Mouse (Mus musculus): ENCODE measurements around the gene Gm45837. TPM values are rescaled to one million over a fixed set of nuclear protein-coding genes. Genes with fewer than 3 reads are reported as not detected.

Gene Gm45837
- polyA plus RNA-seq, 1 experiment from 2014 or later = not detected

- Histone ChIP-seq H3K27ac (no peak overlapping the region), H3K27me3 (ENCODE audit: low read depth, poor library complexity, severe bottlenecking) (no peaks in the 10 kb centered on the region), H3K9me3 (replicated peaks) (no peaks in the 10 kb centered on the region), H3K36me3 (no peaks in the 10 kb centered on the region), H3K4me3 (no peak overlapping the region), H3K4me1 (peaks cover 12% of the 10 kb centered on the region; the same call in 1 of the 2 replicates)
- 77% methylated on average over 5 of the region's 5 CpGs for WGBS
- DNase-seq (ENCODE audit: low spot score) = no peak
These were observed 67.4 kb downstream of the Gm45837 start for GRCm38 (mm10) chr7:101478099-101478498.

GRCm38 (mm10) chr7:101479841-101480240 lies 69.2 kb downstream of the Gm45837 start:
- no peaks in the 10 kb centered on the region for H3K27me3 ChIP-seq (ENCODE audit: low read depth, poor library complexity, severe bottlenecking)
- 77% methylated on average over 4 of the region's 4 CpGs for WGBS

GRCm38 (mm10) chr7:101480671-101481070 lies 70.0 kb downstream of the Gm45837 start:
- no peak for DNase-seq (ENCODE audit: low spot score)
- peaks cover 20% of the 10 kb centered on the region; the same call in 1 of the 2 replicates for H3K4me1 ChIP-seq
- H3K9me3 ChIP-seq (replicated peaks) = no peaks in the 10 kb centered on the region
- no peak overlapping the region for H3K4me3 ChIP-seq
- no peaks in the 10 kb centered on the region for H3K36me3 ChIP-seq
- WGBS = 69% methylated on average over 6 of the region's 6 CpGs
- H3K27me3 ChIP-seq (ENCODE audit: low read depth, poor library complexity, severe bottlenecking) = no peaks in the 10 kb centered on the region
- no peak overlapping the region for H3K27ac ChIP-seq

More at GRCm38 (mm10) chr7:101479841-101480240, 69.2 kb downstream of the Gm45837 start:
- no peak overlapping the region for H3K27ac ChIP-seq
- no peaks in the 10 kb centered on the region for H3K9me3 ChIP-seq (replicated peaks)
- peaks cover 20% of the 10 kb centered on the region; the same call in 1 of the 2 replicates for H3K4me1 ChIP-seq
- H3K4me3 ChIP-seq = no peak overlapping the region
- no peak for DNase-seq (ENCODE audit: low spot score)
- no peaks in the 10 kb centered on the region for H3K36me3 ChIP-seq

GRCm38 (mm10) chr7:101481872-101482498 lies 71.3 kb downstream of the Gm45837 start:
- DNase-seq (ENCODE audit: low spot score) = no peak
- 56% methylated on average over 8 of the region's 8 CpGs for WGBS
- H3K27ac ChIP-seq = no peak overlapping the region
- peaks cover 20% of the 10 kb centered on the region; the same call in 1 of the 2 replicates for H3K4me1 ChIP-seq
- no peak overlapping the region for H3K4me3 ChIP-seq
- H3K27me3 ChIP-seq (ENCODE audit: low read depth, poor library complexity, severe bottlenecking) = no peaks in the 10 kb centered on the region
- H3K36me3 ChIP-seq = no peaks in the 10 kb centered on the region
- no peaks in the 10 kb centered on the region for H3K9me3 ChIP-seq (replicated peaks)

- peaks cover 20% of the 10 kb centered on the region; the same call in 1 of the 2 replicates for H3K4me1 ChIP-seq
- no peaks in the 10 kb centered on the region for H3K27me3 ChIP-seq (ENCODE audit: low read depth, poor library complexity, severe bottlenecking)
- no peak overlapping the region for H3K27ac ChIP-seq
- H3K36me3 ChIP-seq = no peaks in the 10 kb centered on the region
- no peak overlapping the region for H3K4me3 ChIP-seq
- DNase-seq (ENCODE audit: low spot score) = no peak
- no peaks in the 10 kb centered on the region for H3K9me3 ChIP-seq (replicated peaks)
- WGBS = 78% methylated on average over 9 of the region's 9 CpGs
These were observed 71.9 kb downstream of the Gm45837 start for GRCm38 (mm10) chr7:101482499-101483081.

- Histone ChIP-seq H3K4me3 (no peak overlapping the region), H3K9me3 (replicated peaks) (no peaks in the 10 kb centered on the region), H3K27me3 (ENCODE audit: low read depth, poor library complexity, severe bottlenecking) (no peaks in the 10 kb centered on the region), H3K4me1 (peaks cover 19% of the 10 kb centered on the region; the same call in 1 of the 2 replicates), H3K27ac (no peak overlapping the region), H3K36me3 (no peaks in the 10 kb centered on the region)
- 76% methylated on average over 9 of the region's 9 CpGs for WGBS
- no peak for DNase-seq (ENCODE audit: low spot score)
These were observed 72.9 kb downstream of the Gm45837 start for GRCm38 (mm10) chr7:101483498-101484115.

- Histone ChIP-seq H3K4me3 (no peak overlapping the region), H3K9me3 (replicated peaks) (no peaks in the 10 kb centered on the region), H3K36me3 (no peaks in the 10 kb centered on the region), H3K4me1 (peaks cover 16% of the 10 kb centered on the region; the same call in 1 of the 2 replicates), H3K27ac (no peak overlapping the region), H3K27me3 (ENCODE audit: low read depth, poor library complexity, severe bottlenecking) (no peaks in the 10 kb centered on the region)
- WGBS = 82% methylated on average over 5 of the region's 5 CpGs
- DNase-seq (ENCODE audit: low spot score) = no peak
These were observed 76.4 kb downstream of the Gm45837 start for GRCm38 (mm10) chr7:101487102-101487501.

GRCm38 (mm10) chr7:101490952-101491351 lies 80.3 kb downstream of the Gm45837 start:
- H3K4me3 ChIP-seq = no peak overlapping the region
- H3K9me3 ChIP-seq (replicated peaks) = no peaks in the 10 kb centered on the region
- no peaks in the 10 kb centered on the region for H3K36me3 ChIP-seq
- no peaks in the 10 kb centered on the region for H3K4me1 ChIP-seq
- 69% methylated on average over 4 of the region's 4 CpGs for WGBS
- H3K27me3 ChIP-seq (ENCODE audit: low read depth, poor library complexity, severe bottlenecking) = no peaks in the 10 kb centered on the region
- no peak for DNase-seq (ENCODE audit: low spot score)
- H3K27ac ChIP-seq = no peak overlapping the region

- Histone ChIP-seq H3K27ac (no peak overlapping the region), H3K27me3 (ENCODE audit: low read depth, poor library complexity, severe bottlenecking) (peaks cover 50% of the 10 kb centered on the region), H3K9me3 (replicated peaks) (no peaks in the 10 kb centered on the region), H3K36me3 (no peaks in the 10 kb centered on the region), H3K4me3 (no peak overlapping the region), H3K4me1 (0 out of 2 replicates have a peak, but pooled peaks cover 10% of the 10 kb centered on the region)
- 89% methylated on average over 3 of the region's 3 CpGs for WGBS
- DNase-seq (ENCODE audit: low spot score) = no peak
These were observed 87.7 kb downstream of the Gm45837 start for GRCm38 (mm10) chr7:101498385-101498784.

- Histone ChIP-seq H3K4me3 (no peak overlapping the region), H3K36me3 (no peaks in the 10 kb centered on the region), H3K4me1 (peaks cover 13% of the 10 kb centered on the region), H3K27ac (no peak overlapping the region), H3K9me3 (replicated peaks) (no peaks in the 10 kb centered on the region), H3K27me3 (ENCODE audit: low read depth, poor library complexity, severe bottlenecking) (peaks cover 58% of the 10 kb centered on the region)
- WGBS = 44% methylated on average over 10 of the region's 10 CpGs
- DNase-seq (ENCODE audit: low spot score) = no peak
These were observed 88.6 kb downstream of the Gm45837 start for GRCm38 (mm10) chr7:101499251-101499650.

- peaks cover 63% of the 10 kb centered on the region for H3K27me3 ChIP-seq (ENCODE audit: low read depth, poor library complexity, severe bottlenecking)
- no peak overlapping the region for H3K4me3 ChIP-seq
- no peaks in the 10 kb centered on the region for H3K9me3 ChIP-seq (replicated peaks)
- WGBS = 75% methylated on average over 9 of the region's 9 CpGs
- no peaks in the 10 kb centered on the region for H3K36me3 ChIP-seq
- no peak for DNase-seq (ENCODE audit: low spot score)
- H3K4me1 ChIP-seq = peaks cover 18% of the 10 kb centered on the region
- no peak overlapping the region for H3K27ac ChIP-seq
These were observed 89.0 kb downstream of the Gm45837 start for GRCm38 (mm10) chr7:101499701-101500100.

GRCm38 (mm10) chr7:101501236-101501635 lies 90.5 kb downstream of the Gm45837 start:
- H3K9me3 ChIP-seq (replicated peaks) = no peaks in the 10 kb centered on the region
- 66% methylated on average over 6 of the region's 6 CpGs for WGBS
- DNase-seq (ENCODE audit: low spot score) = no peak
- no peak overlapping the region for H3K27ac ChIP-seq
- peaks cover 20% of the 10 kb centered on the region for H3K4me1 ChIP-seq
- H3K36me3 ChIP-seq = no peaks in the 10 kb centered on the region
- H3K4me3 ChIP-seq = no peak overlapping the region
- peaks cover 76% of the 10 kb centered on the region for H3K27me3 ChIP-seq (ENCODE audit: low read depth, poor library complexity, severe bottlenecking)

GRCm38 (mm10) chr7:101501675-101502074 lies 91.0 kb downstream of the Gm45837 start:
- 71% methylated on average over 6 of the region's 6 CpGs for WGBS
- H3K36me3 ChIP-seq = no peaks in the 10 kb centered on the region
- H3K4me1 ChIP-seq = peaks cover 17% of the 10 kb centered on the region
- no peaks in the 10 kb centered on the region for H3K9me3 ChIP-seq (replicated peaks)
- H3K4me3 ChIP-seq = no peak overlapping the region
- no peak overlapping the region for H3K27ac ChIP-seq
- peaks cover 72% of the 10 kb centered on the region for H3K27me3 ChIP-seq (ENCODE audit: low read depth, poor library complexity, severe bottlenecking)
- DNase-seq (ENCODE audit: low spot score) = no peak
